Mouse (Mus musculus): ENCODE results near the gene Trap1a. TPM values are rescaled to one million over a fixed set of nuclear protein-coding genes. Genes with fewer than 3 reads are reported as not detected.
"Not testable (repeated sequence)": the region's sequence is repeated elsewhere in the genome, so short reads cannot be mapped to it uniquely, and the experiment has no call there.

Gene Trap1a
- total RNA-seq (2014; fragmentation: Nextera tagmentation) (not detected in 2 replicates), total RNA-seq (2017) (not detected in 2 replicates)

DNA sequence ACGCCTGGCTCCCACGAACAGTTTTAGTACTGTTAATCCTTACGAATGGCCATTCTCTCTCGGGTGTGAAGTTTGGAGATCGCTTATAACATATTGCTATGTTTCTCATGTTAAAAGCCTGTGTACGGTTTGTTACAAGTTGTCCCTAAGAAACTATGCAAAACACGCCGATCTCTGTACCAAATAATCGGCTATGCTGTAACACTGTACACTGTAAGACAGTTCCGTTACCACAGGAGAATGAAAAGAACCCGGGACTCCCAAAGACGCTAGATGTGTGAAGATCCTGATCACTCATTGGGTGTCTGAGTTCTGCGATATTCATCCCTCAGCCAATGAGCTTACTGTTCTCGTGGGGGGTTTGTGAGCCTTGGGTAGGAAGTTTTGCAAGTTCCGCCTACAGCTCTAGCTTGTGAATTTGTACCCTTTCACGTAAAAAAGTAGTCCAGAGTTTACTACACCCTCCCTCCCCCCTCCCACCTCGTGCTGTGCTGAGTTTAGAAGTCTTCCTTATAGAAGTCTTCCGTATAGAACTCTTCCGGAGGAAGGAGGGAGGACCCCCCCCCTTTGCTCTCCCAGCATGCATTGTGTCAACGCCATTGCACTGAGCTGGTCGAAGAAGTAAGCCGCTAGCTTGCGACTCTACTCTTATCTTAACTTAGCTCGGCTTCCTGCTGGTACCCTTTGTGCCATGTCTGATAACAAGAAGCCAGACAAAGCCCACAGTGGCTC lies at the start of gene Trap1a:
Gene Trap1a (plus strand): TSS at position 421 of the 732 bp plus-strand sequence.
- ATAC-seq (replicated peaks; ENCODE audit: poor library complexity, severe bottlenecking): no peak

DNA sequence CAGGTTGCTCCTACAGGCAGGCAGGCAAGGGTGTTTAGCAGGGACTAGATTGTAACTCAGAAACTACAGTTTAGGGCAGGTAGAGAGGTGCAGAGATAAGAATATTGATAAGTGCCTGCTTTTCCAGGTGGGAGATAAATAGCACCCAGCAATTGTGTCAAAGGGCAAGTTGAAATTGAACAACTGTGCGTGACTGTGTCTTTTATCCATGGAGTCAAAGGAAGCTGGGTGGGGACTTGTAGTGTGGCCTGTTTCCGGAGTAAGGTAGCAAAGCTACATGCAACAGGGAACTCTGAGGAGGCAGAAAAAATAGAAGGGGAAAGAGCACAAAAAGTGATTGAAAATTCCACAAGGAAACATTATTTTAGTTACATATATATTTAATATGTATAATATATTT lies 40.4 kb upstream of the Trap1a start:
- ATAC-seq (replicated peaks; ENCODE audit: poor library complexity, severe bottlenecking): no peak

DNA sequence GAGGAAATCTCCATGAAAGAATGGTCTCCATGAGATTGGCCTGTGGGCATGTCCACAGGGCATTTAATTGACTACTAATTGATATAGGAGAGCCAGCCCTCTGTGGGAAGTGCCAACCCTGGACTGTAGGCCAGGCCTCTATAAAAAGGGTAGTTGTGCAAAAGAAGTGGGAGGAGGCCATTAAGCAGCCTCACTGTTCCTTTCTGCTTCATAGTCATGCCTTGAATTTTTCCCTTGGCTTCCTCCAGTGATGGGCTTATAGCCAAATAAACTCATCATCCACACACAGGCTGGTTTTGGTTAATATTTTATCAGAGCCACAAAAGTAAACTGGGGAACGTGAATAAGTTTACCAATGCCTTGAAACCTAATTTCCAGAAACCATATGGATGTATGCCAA lies 38.2 kb upstream of the Trap1a start:
- no peak for ATAC-seq (replicated peaks; ENCODE audit: poor library complexity, severe bottlenecking)

- not testable (repeated sequence) for ATAC-seq (replicated peaks; ENCODE audit: poor library complexity, severe bottlenecking)
These were observed 16.1 kb upstream of the Trap1a start for GRCm38 (mm10) chrX:139317356-139317755.

DNA sequence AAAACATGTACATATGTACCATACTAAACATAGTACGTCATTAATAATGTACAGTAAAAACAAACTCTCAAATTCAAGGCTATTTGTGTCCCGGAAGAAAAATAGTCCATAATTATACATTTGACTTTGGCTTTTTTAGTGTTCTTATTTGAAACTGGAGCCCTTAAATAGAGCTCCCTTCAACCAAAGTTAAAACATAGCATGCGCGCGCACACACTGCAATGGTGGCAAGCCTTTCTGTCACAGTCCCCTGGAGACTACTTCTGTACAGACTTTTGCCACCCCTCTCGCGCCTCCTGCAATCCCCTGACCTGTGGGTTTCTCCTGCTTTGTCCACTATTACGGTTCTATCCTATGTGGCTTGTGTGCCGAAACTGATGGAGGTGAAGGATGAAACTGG lies 900 bp upstream of the Trap1a start:
- no peak for ATAC-seq (replicated peaks; ENCODE audit: poor library complexity, severe bottlenecking)

DNA sequence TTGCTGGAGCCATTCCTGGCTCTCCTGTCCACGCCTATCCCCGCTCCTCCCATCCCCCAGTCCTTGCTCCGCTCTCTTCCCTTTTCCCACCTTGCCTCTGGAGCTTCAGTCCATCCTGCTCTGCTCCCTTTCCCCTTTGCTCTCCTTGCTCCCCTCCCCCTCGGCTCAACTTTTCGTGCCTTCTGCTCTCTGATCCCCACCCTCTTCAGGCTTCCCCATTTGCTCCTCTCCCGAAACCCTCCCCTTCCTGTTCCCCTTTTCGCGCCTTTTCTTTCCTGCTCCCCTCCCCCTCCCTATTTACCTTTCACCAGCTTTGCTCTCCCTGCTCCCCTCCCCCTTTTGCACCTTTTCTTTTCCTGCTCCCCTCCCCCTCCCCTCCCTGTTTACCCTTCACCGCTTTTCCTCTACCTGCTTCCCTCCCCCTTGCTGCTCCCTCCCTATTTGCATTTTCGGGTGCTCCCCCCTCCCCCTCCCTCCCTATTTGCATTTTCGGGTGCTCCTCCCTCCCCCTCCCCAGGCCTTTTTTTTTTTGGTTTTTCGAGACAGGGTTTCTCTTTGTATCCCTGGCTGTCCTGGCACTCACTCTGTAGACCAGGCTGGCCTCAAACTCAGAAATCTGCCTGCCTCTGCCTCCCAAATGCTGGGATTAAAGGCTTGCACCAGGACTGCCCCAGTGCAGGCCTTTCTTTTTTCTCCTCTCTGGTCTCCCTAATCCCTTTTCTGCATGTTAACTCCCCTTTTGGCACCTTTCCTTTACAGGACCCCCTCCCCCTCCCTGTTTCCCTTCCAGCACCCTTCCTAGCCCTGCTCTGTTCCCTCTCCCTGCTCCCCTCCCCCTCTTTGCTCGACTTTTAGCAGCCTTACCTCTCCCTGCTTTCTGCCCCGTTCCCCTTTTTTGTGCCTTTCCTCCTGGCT lies 1.3 kb downstream of the Trap1a start:
- ATAC-seq (replicated peaks; ENCODE audit: poor library complexity, severe bottlenecking): peak; percentile 50; the same call in 1 of the 2 replicates

DNA sequence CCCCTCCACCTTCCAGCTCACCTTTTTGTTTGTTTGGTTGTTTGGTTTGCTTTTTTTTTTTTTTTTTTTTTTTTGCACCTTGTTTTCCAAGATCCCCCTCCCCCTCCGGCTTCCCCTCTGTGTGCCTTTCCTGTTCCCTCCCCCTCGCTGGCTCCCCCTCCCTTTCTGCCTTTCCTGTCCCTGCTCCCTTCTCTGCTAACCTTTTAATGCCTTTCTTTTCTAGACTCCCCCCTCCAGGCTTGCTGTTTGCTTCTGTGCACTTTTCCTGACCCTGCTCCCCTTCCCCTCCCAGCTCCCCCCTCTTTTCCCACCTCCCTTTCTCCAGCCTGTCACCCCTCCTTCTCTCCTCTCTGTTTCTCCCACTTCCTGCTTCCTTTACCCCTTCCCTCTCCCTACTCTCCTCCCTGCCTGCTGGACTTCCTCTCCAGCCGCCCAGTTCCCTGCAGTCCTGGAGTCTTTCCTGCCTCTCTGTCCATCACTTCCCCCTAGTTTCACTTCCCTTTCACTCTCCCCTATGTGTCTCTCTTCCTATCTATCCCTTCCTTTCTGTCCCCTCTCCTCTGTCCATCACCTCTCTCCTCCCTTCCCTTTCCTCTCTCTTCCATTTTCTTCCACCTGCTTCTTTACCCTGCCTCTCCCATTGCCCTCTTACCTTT lies 2.1 kb downstream of the Trap1a start:
- peak; percentile 67 for ATAC-seq (replicated peaks; ENCODE audit: poor library complexity, severe bottlenecking)

DNA sequence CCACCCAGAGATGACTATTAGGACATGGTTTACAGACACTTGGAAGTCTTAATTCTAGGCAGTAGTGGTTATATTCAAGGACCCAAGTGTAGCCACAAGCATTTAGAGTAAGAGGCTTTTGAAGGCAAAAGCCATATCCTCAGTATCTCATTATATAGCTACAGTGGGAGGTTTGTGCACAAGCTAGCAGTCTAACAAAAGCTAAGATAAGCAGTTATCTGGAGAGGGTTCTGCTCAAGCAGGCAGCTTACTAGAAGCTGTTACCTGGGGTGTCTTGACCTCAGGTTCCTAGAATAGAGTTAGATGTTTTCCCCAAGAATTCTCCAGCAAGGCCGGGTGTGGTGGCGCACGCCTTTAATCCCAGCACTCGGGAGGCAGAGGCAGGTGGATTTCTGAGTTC lies 6.1 kb downstream of the Trap1a start:
- ATAC-seq (replicated peaks; ENCODE audit: poor library complexity, severe bottlenecking): no peak

DNA sequence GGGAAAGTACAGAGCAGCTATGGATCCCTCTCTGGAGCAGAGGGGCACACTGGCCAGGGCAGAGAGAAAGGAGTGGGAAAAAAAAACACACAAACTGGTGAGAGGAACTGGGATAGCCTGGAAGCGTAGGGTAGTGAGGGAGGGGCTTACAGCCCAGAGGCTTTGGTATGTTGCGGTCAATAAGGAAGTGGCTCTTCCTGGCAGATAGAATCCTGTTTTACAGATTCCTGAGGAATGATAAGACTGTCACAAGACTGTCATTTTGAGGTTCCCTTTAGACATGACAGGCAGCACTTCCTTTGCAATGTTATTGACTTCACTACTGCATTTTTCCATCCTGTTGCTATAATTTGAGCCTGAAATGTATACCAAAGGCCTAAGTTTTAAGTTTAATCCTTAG lies 7.7 kb downstream of the Trap1a start:
- ATAC-seq (replicated peaks; ENCODE audit: poor library complexity, severe bottlenecking): no peak; the same call in 1 of the 2 replicates

DNA sequence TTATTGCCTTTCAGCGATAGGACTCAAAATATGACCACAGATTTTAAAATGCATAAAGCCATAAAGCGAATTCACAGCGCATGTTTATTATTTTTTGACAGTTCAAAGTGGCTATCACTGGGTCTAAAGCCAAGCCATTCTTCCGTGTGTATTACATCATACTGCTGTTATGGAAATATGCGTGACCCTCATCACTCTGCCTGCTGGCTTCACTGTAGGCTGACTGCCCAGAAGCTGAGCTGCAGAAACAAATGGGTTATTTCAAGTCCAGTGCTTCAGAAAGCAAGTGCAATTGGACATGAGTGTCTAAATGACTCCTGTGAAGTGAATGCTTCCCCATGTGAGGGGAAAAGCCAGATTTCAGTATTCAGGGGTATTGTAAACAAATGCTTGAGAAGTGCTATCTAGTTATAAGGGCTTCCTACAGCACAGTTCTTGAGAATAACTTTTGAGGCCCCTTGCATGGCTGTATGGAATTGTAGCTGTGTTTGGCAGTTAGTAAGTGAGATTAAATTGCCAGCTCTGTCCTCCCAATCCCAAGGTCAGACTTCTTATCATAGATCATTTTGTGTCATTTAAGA lies 18.8 kb downstream of the Trap1a start:
- ATAC-seq (replicated peaks; ENCODE audit: poor library complexity, severe bottlenecking): no peak

- no peak for ATAC-seq (replicated peaks; ENCODE audit: poor library complexity, severe bottlenecking)
These were observed 24.3 kb downstream of the Trap1a start for GRCm38 (mm10) chrX:139357639-139358260.

DNA sequence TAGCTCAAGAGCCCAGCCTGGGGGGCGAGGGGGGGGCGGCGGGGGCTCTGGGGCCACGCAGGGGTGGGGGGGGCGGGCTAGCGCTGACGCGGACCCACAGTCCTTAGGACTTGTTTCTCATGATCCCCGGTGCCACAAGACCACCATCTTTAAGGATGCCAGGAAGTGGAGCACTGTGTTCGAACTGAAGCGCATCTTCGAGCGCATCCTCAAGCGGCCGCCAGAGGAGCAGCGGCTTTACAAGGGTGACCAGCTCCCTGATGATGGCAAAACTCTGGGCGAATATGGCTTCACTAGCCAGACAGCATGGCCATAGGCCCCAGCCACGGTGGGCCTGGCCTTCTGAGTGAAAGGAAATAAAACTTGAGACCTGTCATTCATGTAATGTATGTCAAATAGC lies 24.9 kb downstream of the Trap1a start:
- no peak for ATAC-seq (replicated peaks; ENCODE audit: poor library complexity, severe bottlenecking)

- no peak for ATAC-seq (replicated peaks; ENCODE audit: poor library complexity, severe bottlenecking)
These were observed 33.5 kb downstream of the Trap1a start for GRCm38 (mm10) chrX:139366837-139367528.

DNA sequence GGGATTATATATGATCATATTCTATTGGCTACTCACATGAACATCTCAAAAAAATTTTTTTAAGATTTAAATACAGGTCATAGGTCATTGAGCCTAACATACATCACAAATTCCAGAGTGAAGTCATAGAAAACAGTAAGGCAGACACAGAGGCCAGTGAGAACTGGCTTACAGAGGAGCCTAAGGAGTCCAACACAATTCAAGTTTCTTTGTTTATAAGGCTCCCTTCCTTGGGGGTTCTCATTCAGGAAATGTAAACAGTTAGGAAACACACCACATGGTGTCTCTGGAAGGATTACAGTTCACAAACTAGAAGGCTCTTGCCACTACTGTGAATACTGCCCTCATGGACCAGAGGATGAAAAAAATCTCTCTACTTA lies 34.0 kb downstream of the Trap1a start:
- ATAC-seq (replicated peaks; ENCODE audit: poor library complexity, severe bottlenecking): no peak

DNA sequence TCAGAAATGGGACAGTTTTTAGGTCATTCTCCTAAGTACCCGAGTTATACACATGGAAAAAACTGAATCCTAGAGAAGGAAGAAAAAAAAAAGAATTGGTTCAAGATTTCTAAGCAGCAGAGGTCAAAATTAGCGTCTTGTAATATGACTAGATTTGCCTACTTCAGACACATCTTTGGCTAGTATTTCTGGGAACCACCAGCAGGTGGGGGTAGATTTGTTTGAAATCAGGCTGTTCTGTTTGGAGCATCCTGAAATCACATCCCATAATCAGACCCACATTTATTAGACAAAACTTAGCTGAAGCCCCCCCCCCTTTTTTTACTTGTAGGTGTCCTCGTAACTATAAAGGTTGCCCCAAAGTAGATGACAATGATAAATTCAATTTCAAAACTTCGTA lies 35.6 kb downstream of the Trap1a start:
- no peak for ATAC-seq (replicated peaks; ENCODE audit: poor library complexity, severe bottlenecking)

GRCm38 (mm10) chrX:139372665-139373064 lies 39.2 kb downstream of the Trap1a start:
- peak; percentile 59; the same call in 1 of the 2 replicates for ATAC-seq (replicated peaks; ENCODE audit: poor library complexity, severe bottlenecking)

All from granulocyte monocyte progenitor cell, adult 5-6 weeks (primary cell).